Mouse (Mus musculus) bone marrow, adult 2 months (tissue): ENCODE data around the gene Nit1.

Experiments used
- CTCF ChIP-seq: fragments of 200-500 bp; IDR thresholded peaks from 2 replicates; pipeline ENCODE4 v1.5.1; 2011; ENCODE audit warnings: low read length, control low read depth; ENCODE audit not compliant: control insufficient read depth, insufficient read depth
- POLR2A ChIP-seq: fragments of 200-500 bp; IDR thresholded peaks from 2 replicates; pipeline ENCODE4 v1.6.1; 2011; ENCODE audit warnings: low read depth, mild to moderate bottlenecking, control low read depth, low read length, borderline replicate concordance; ENCODE audit not compliant: control insufficient read depth

- no peak for TF ChIP-seq CTCF
- no peak for TF ChIP-seq POLR2A
Observed at GRCm38 (mm10) chr1:171385171-171385570, 39.7 kb upstream of the Nit1 start.
